Mouse (Mus musculus): Measurements from ENCODE around the gene Dnajc14.

DNA sequence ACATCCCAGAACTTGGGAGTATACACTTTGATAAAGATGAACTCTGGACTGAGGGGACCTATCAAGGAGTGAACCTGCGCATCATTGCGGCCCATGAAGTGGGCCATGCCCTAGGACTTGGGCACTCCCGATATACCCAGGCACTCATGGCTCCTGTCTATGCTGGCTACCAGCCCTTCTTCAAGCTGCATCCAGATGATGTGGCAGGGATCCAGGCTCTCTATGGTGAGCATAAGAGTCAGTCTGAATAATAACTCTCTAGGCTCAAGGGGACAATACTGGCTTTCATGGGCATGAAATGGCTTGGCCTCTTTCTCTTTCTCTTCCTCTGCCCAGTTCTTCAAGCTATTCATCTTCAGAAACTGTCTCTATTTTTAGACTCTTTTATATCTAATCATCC is 8.3 kb upstream of the Dnajc14 start:
- TF ChIP-seq CTCF (IDR thresholded peaks at IDR 0.05; ENCODE audit: extremely low read depth, insufficient read depth, low read length): no peak
- TF ChIP-seq POLR2A (IDR thresholded peaks at IDR 0.05; ENCODE audit: extremely low read depth, insufficient read depth, low read length): no peak

Data from cortical plate, adult 2 months (tissue).